Mouse (Mus musculus) testis, adult 2 months (tissue): ENCODE measurements around the gene Ngrn. TPM values are rescaled to one million over a fixed set of nuclear protein-coding genes. Genes with fewer than 3 reads are reported as not detected.
A peak's percentile ranks its signal among the peaks of the same experiment; 100 is the strongest.

Experiments used
- H3K27ac ChIP-seq: fragments of 200-500 bp; 2 replicates; pipeline ENCODE4 v1.5.1; 2012; ENCODE audit warnings: low read depth, low read length; ENCODE audit not compliant: control insufficient read depth, insufficient read depth
- H3K27me3 ChIP-seq: fragments of 200-500 bp; 2 replicates; pipeline ENCODE4 v1.6.1; 2012; ENCODE audit warnings: mild to moderate bottlenecking, low read length, moderate library complexity; ENCODE audit not compliant: control insufficient read depth, insufficient read depth
- H3K36me3 ChIP-seq: fragments of 200-500 bp; 2 replicates; pipeline ENCODE4 v1.6.1; 2012; ENCODE audit warnings: mild to moderate bottlenecking, low read length; ENCODE audit not compliant: control insufficient read depth, insufficient read depth
- H3K4me1 ChIP-seq: fragments of 200-500 bp; 2 replicates; pipeline ENCODE4 v1.6.1; 2012; ENCODE audit warnings: low read length; ENCODE audit not compliant: control insufficient read depth, insufficient read depth
- H3K4me3 ChIP-seq: fragments of 200-500 bp; 2 replicates; pipeline ENCODE4 v1.5.1; 2012; ENCODE audit warnings: low read depth, mild to moderate bottlenecking, low read length, moderate library complexity, mixed read lengths; ENCODE audit not compliant: control insufficient read depth
- CTCF ChIP-seq: fragments of 200-500 bp; IDR thresholded peaks from 2 replicates; pipeline ENCODE4 v1.5.1; 2012; ENCODE audit warnings: low read depth, mild to moderate bottlenecking, inconsistent platforms, low read length, moderate library complexity; ENCODE audit not compliant: control insufficient read depth, insufficient read depth, insufficient replicate concordance
- POLR2A ChIP-seq: fragments of 200-500 bp; IDR thresholded peaks from 2 replicates; pipeline ENCODE4 v1.6.1; 2012; ENCODE audit warnings: low read depth, mild to moderate bottlenecking, inconsistent platforms, low read length, moderate library complexity; ENCODE audit not compliant: control insufficient read depth
- polyA plus RNA-seq: library from polyadenylated mRNA; depleted of rRNA; stranded (reverse); fragments of >200 nt; gene quantifications from 2 replicates; pipeline ENCODE4 v1.2.3, GENCODE M21; 2012

Ngrn gene
- polyA plus RNA-seq, 1 experiment, result 10.1 TPM

- no peaks in the 10 kb centered on the region for H3K27me3 ChIP-seq
- TF ChIP-seq CTCF (no peak), POLR2A (peak; percentile 78)
- peak within 1 kb of the TSS; percentile 96 for H3K4me3 ChIP-seq
- peak within 1 kb of the TSS; percentile 96 for H3K27ac ChIP-seq
- H3K36me3 ChIP-seq, result no peaks in the 10 kb centered on the region; the same call in 1 of the 2 replicates
- H3K4me1 ChIP-seq, result no peaks in the 10 kb centered on the region; the same call in 1 of the 2 replicates
Measured at GRCm38 (mm10) chr7:80294062-80294763, 33.2 kb downstream of the Ngrn start, which contains the start of gene Prc1. Gene Prc1 (plus strand): TSS chr7:80294450.

- Histone ChIP-seq H3K27ac (peak overlapping the region; percentile 96), H3K4me1 (no peaks in the 10 kb centered on the region; the same call in 1 of the 2 replicates), H3K4me3 (peak overlapping the region; percentile 96), H3K27me3 (no peaks in the 10 kb centered on the region), H3K36me3 (no peaks in the 10 kb centered on the region; the same call in 1 of the 2 replicates)
- TF ChIP-seq POLR2A (no peak), CTCF (no peak)
Measured at GRCm38 (mm10) chr7:80294764-80295648, 34.0 kb downstream of the Ngrn start.

DNA sequence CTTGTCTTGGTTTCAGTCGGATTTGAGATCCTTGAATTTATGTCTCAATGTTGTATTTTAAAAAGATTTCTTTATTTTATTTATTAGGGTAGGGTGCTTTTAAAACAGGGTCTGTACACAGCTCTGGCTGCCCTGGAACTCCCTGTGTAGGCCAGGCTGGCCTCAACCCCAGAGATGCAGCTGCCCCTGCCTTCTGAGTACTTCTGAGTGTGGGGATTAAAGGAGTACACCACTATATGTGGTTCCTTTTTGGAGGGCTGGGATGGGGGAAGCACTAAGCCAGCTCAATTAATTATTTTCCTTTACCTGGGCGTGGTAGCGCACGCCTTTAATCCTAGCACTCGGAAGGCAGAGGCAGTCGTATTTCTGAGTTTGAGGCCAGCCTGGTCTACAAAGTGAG, 35.4 kb downstream of the Ngrn start:
- H3K27ac ChIP-seq, result no peak overlapping the region
- no peak overlapping the region for H3K4me3 ChIP-seq
- no peaks in the 10 kb centered on the region for H3K27me3 ChIP-seq
- no peaks in the 10 kb centered on the region; the same call in 1 of the 2 replicates for H3K4me1 ChIP-seq
- TF ChIP-seq POLR2A (no peak), CTCF (no peak)
- H3K36me3 ChIP-seq, result no peaks in the 10 kb centered on the region; the same call in none of the 2 replicates

GRCm38 (mm10) chr7:80297041-80297440, 36.0 kb downstream of the Ngrn start:
- TF ChIP-seq POLR2A (no peak), CTCF (no peak)
- Histone ChIP-seq H3K27me3 (no peaks in the 10 kb centered on the region), H3K36me3 (no peaks in the 10 kb centered on the region; the same call in none of the 2 replicates), H3K27ac (no peak overlapping the region), H3K4me3 (no peak overlapping the region), H3K4me1 (no peaks in the 10 kb centered on the region; the same call in 1 of the 2 replicates)

GRCm38 (mm10) chr7:80298754-80299153, 37.7 kb downstream of the Ngrn start:
- Histone ChIP-seq H3K4me3 (no peak overlapping the region), H3K36me3 (no peaks in the 10 kb centered on the region; the same call in none of the 2 replicates), H3K27me3 (no peaks in the 10 kb centered on the region), H3K4me1 (no peaks in the 10 kb centered on the region; the same call in 1 of the 2 replicates), H3K27ac (no peak overlapping the region)
- TF ChIP-seq CTCF (no peak), POLR2A (no peak)

GRCm38 (mm10) chr7:80299568-80299967, 38.6 kb downstream of the Ngrn start:
- H3K4me1 ChIP-seq, result no peaks in the 10 kb centered on the region
- H3K36me3 ChIP-seq, result peaks cover 1% of the 10 kb centered on the region

DNA sequence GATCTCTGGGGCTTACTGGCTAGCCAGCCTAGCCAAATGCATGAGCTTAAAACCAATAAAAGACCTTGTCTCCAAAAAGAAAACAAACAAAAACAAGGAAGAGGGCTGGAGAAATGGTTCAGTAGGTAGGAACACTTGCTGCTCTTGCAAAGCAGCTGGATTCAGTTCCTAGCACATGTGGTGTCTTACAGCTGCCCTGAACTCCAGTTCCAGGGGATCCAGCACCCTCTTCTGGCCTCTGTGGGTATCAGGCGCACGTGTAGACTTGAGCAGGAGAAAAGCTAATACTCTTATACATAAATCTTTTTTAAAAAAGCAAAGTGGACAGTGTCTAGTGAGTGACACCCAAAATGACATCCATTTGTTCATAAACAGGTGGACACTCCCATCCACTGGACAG, 40.5 kb downstream of the Ngrn start:
- H3K27me3 ChIP-seq, result no peaks in the 10 kb centered on the region
- TF ChIP-seq POLR2A (no peak), CTCF (no peak)
- no peaks in the 10 kb centered on the region for H3K4me1 ChIP-seq
- H3K4me3 ChIP-seq, result no peak overlapping the region
- H3K36me3 ChIP-seq, result peaks cover 1% of the 10 kb centered on the region
- H3K27ac ChIP-seq, result no peak overlapping the region

More at GRCm38 (mm10) chr7:80299568-80299967, 38.6 kb downstream of the Ngrn start:
- H3K4me3 ChIP-seq, result no peak overlapping the region
- H3K27ac ChIP-seq, result no peak overlapping the region
- H3K27me3 ChIP-seq, result no peaks in the 10 kb centered on the region
- TF ChIP-seq POLR2A (no peak), CTCF (no peak)
